Mouse (Mus musculus): Measurements from ENCODE around the gene Chrnb2.

DNA sequence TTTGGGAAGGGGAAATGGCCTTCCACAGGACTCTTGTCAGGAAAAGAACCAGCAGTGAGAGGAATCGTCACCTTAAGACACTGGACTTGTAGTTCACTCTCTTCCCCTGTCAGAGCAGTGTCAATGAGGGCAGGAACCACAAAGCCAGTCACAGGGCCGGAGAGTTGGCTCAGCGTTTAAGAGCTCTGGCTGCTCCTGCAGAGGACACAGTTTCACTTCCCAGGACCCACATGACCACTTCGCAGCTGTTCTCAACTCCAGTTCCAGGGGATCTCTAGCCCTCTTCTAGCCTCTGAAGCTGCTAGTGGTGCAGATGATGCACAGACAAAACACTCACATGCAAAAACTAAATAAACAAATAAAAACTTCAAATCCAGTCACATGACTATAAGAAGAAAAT lies 31.9 kb upstream of the Chrnb2 start:
- TF ChIP-seq CTCF (IDR thresholded peaks at IDR 0.05; ENCODE audit: borderline replicate concordance, control insufficient read depth, extremely low read depth, insufficient read depth, low read length, poor library complexity) (no peak), POLR2A (IDR thresholded peaks at IDR 0.05; ENCODE audit: control insufficient read depth, extremely low read depth, insufficient read depth, low read length, poor library complexity) (no peak)

Measured in thymus, adult 2 months (tissue).